Mouse (Mus musculus): Measurements from ENCODE around the gene Nfe2l1. TPM values are rescaled to one million over a fixed set of nuclear protein-coding genes. Genes with fewer than 3 reads are reported as not detected.

Nfe2l1 gene
- polyA plus RNA-seq, 1 experiment from 2014 or later = 68.2 TPM

DNA sequence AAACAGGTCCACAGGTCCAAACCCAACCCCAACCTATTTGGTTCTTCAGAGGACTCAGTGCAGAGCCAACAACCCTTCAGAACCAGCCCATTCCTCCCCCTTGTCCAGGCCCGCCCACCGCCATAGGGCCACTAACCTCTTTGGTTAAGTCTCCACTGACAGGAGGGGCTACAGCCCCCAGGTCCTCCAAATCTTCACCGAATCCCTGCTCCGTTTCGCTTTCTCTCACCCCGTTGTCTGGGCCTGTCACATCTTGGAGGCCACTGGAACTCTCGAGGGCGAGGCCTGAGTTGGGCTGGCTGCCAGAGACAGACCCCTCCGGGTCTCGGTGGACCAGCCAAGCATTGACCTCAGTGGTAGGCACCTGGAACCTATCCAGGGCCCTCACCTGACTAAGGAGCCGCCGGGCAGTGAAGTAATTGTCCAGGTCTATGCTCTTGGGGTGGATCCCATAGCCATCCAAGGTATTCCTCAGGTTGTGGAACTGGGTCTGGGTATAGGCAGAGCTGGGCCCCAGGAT is 2.6 kb downstream of the Nfe2l1 start:
- no peak for ATAC-seq (ENCODE audit: low read depth)
- H3K9ac ChIP-seq (ENCODE audit: low read length) = peak overlapping the region; percentile 29; the same call in 1 of the 2 replicates
- H3K27ac ChIP-seq (ENCODE audit: low read length) = peak overlapping the region; percentile 7
- no peaks in the 10 kb centered on the region for H3K27me3 ChIP-seq (ENCODE audit: control insufficient read depth, insufficient read depth, low read depth, low read length)
- WGBS = 62% methylated on average over 12 of the region's 12 CpGs
- peaks cover 6% of the 10 kb centered on the region for H3K36me3 ChIP-seq (ENCODE audit: control insufficient read depth, insufficient read depth, low read length)
- H3K4me3 ChIP-seq (ENCODE audit: low read length) = peak overlapping the region; percentile 21
- H3K9me3 ChIP-seq (ENCODE audit: control insufficient read depth, low read length) = no peaks in the 10 kb centered on the region
- H3K4me2 ChIP-seq (ENCODE audit: low read depth, low read length) = peak overlapping the region; percentile 43
- peaks cover 63% of the 10 kb centered on the region for H3K4me1 ChIP-seq (replicated peaks; ENCODE audit: control insufficient read depth, insufficient read depth, low read length)

DNA sequence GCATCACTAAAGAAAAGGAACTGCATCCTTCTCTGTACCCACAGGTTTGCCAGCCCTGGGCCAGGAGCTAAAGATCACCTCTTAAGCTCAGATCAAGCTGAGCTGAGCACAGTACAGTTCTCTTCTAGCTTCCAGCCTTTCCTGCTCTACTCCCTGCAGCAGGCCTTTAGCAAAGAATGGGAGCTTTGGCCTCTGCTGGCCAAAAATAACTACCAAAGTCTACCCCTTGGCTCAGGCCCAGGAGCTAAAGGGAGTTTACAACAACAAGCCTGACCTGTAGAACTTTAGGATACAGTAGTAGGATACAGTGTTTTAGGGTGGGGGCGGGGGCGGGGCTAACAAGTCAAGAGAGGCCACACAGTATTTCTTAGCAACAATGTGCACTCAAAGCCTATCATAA is 3.3 kb downstream of the Nfe2l1 start:
- peaks cover 13% of the 10 kb centered on the region for H3K36me3 ChIP-seq (ENCODE audit: control insufficient read depth, insufficient read depth, low read length)
- peak overlapping the region; percentile 21 for H3K4me3 ChIP-seq (ENCODE audit: low read length)
- no peak for ATAC-seq (ENCODE audit: low read depth)
- peak overlapping the region; percentile 43 for H3K4me2 ChIP-seq (ENCODE audit: low read depth, low read length)
- peak overlapping the region; percentile 0; the same call in 1 of the 2 replicates for H3K9ac ChIP-seq (ENCODE audit: low read length)
- H3K27me3 ChIP-seq (ENCODE audit: control insufficient read depth, insufficient read depth, low read depth, low read length) = no peaks in the 10 kb centered on the region
- H3K4me1 ChIP-seq (replicated peaks; ENCODE audit: control insufficient read depth, insufficient read depth, low read length) = peaks cover 63% of the 10 kb centered on the region
- 68% methylated on average over 2 of the region's 2 CpGs for WGBS
- H3K9me3 ChIP-seq (ENCODE audit: control insufficient read depth, low read length) = no peaks in the 10 kb centered on the region
- peak overlapping the region; percentile 28 for H3K27ac ChIP-seq (ENCODE audit: low read length)

DNA sequence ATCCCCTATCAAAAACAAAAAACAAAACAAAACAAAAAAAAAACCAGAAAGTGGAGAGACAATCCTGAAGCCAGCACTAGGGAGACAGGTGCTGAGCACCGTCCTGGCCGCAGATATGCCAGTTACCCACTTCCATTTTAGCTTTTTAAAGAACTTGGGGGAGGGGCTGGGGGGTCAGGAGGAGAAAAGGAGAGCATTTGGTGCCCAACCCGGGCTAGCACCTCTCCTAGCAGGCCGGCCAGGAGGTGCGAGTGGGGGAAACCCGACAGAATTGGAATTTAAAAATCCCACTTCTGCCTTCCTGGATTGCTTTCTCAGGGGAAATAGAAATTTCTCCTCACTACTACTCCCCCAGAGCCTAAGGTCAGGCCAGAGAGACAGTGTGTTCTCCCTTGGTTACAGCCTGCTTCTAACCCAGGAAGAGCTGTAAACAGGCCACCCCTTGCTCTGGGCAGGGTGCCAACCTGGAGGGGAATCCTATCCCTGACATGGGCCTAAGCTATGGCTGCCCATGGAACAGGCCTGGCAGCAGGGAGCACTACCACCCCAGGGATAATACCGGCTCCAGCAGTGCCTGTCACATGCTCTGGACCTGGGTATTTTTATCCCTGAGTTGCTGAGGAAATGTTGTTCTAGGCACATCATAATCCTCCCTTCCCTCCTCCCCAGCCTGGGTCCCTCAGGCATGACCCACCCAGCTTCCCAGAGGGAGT is 4.8 kb downstream of the Nfe2l1 start:
- peaks cover 27% of the 10 kb centered on the region for H3K36me3 ChIP-seq (ENCODE audit: control insufficient read depth, insufficient read depth, low read length)
- no peaks in the 10 kb centered on the region for H3K9me3 ChIP-seq (ENCODE audit: control insufficient read depth, low read length)
- peak overlapping the region; percentile 42; the same call in 1 of the 2 replicates for H3K9ac ChIP-seq (ENCODE audit: low read length)
- H3K27me3 ChIP-seq (ENCODE audit: control insufficient read depth, insufficient read depth, low read depth, low read length) = no peaks in the 10 kb centered on the region
- ATAC-seq (ENCODE audit: low read depth) = no peak
- WGBS = 25% methylated on average over 7 of the region's 7 CpGs
- peak overlapping the region; percentile 95 for H3K4me2 ChIP-seq (ENCODE audit: low read depth, low read length)
- H3K27ac ChIP-seq (ENCODE audit: low read length) = peak overlapping the region; percentile 66
- peaks cover 59% of the 10 kb centered on the region for H3K4me1 ChIP-seq (replicated peaks; ENCODE audit: control insufficient read depth, insufficient read depth, low read length)
- peak overlapping the region; percentile 7 for H3K4me3 ChIP-seq (ENCODE audit: low read length)

DNA sequence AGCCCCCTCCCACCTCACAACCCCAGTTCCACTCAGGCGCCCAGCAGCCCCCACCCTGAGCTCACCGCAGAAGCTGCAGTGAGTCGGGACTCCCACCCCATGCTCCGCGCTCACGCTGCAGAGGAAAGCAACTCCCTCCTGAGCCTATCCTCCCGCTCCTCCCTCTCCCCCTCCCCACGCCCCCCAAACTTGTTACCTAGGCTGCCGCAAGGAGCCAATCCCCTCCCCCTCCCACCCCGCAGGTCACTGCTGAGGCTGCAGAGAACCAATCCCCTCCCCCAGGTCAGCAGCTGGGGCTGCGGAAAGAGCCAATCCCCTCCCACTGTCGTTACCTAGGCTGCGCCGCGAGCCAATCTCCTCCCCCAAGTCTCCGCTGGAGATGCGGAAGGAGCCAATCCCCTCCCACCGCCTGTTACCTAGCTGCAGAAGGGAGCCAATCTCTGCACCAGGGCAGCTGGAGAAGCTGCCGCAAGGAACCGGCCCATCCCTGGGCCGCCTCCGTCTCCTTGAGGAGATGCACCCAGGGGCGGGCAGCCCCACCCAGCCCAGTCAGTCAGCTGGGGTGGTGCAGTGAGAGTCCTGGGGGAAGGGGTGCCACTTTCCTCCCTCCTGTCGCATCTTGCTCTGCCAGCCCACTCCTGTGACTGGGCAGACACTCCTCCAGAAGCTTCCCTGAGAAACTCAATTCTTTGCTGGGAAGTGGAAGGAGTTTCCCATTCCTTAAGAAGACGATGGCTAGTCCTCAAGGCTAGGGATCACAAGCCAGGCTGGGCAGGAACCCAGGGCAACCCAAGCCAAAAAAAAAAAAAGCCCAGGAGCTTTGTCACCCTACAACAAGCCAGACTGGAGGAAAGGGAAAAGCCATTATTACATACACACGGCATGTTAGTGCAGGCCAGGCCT is 5.6 kb downstream of the Nfe2l1 start:
- peak overlapping the region; percentile 66 for H3K27ac ChIP-seq (ENCODE audit: low read length)
- peaks cover 59% of the 10 kb centered on the region for H3K4me1 ChIP-seq (replicated peaks; ENCODE audit: control insufficient read depth, insufficient read depth, low read length)
- H3K4me3 ChIP-seq (ENCODE audit: low read length) = peak overlapping the region; percentile 51
- no peaks in the 10 kb centered on the region for H3K27me3 ChIP-seq (ENCODE audit: control insufficient read depth, insufficient read depth, low read depth, low read length)
- peak overlapping the region; percentile 56 for H3K9ac ChIP-seq (ENCODE audit: low read length)
- peak; percentile 90 for ATAC-seq (ENCODE audit: low read depth)
- H3K36me3 ChIP-seq (ENCODE audit: control insufficient read depth, insufficient read depth, low read length) = peaks cover 35% of the 10 kb centered on the region
- H3K4me2 ChIP-seq (ENCODE audit: low read depth, low read length) = peak overlapping the region; percentile 95
- WGBS = under 1% methylated on average over 26 of the region's 26 CpGs
- no peaks in the 10 kb centered on the region for H3K9me3 ChIP-seq (ENCODE audit: control insufficient read depth, low read length)

DNA sequence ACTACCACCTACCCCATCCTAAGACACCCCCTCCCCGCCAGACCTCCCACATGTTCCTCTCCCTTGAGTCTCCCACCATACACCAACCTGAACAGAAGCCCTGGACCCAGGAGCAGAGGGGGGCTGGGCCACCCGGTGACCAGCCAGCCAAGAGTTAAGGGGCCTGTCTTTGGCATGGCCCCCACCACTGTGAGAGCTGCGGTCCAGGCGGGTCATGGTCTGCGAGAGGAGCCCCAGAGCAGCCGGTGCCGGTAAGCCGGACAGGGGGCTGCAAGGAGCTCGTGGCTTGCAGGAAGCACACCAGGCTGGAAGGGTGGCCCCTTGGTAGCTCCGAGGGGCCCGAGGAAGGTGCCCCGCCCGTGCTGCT is 6.3 kb downstream of the Nfe2l1 start:
- ATAC-seq (ENCODE audit: low read depth) = peak; percentile 5; the same call in 1 of the 2 replicates
- 9% methylated on average over 12 of the region's 13 CpGs for WGBS
- H3K27ac ChIP-seq (ENCODE audit: low read length) = 0 out of 2 replicates have a peak overlapping the region, but pooled peaks have one; percentile 25

DNA sequence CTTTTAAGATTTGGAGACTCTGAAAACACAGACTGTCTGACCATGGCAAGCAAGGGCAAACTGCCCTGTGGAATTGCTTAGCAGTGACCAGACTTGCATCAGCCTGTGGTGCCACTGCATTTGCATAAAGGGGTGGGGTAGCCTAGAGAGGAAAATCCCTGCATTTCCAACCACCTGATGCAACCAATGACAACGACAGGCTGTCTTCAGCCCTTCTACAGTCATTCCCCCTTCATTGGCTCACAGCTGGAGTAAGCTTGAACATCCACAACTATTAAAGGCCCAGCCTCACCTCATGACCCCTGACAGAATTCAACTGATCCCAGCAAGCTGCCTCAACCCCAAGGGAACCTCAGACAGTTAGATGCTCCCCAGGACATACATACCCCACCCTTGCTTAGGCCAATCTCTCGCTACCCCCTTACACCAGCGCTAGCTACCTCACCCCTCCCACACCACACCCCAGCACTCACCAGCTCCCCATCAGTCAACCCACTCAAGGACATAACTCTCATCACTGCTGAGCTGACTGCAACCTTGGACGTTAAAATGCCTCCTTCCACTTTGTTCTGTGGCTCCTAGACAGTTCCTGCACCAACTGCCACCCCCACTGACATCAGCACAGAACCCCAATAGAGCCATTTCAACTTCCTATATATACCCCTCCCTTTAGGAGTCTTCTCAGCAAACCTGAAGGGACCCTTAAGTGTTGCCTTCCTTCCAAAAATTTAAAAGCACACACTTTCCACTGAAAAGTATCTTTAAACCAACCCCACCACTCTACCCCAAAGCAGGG is 6.9 kb downstream of the Nfe2l1 start:
- Histone ChIP-seq H3K27me3 (ENCODE audit: control insufficient read depth, insufficient read depth, low read depth, low read length) (no peaks in the 10 kb centered on the region), H3K4me3 (ENCODE audit: low read length) (no peak overlapping the region), H3K36me3 (ENCODE audit: control insufficient read depth, insufficient read depth, low read length) (peaks cover 38% of the 10 kb centered on the region), H3K9me3 (ENCODE audit: control insufficient read depth, low read length) (no peaks in the 10 kb centered on the region), H3K4me2 (ENCODE audit: low read depth, low read length) (peak overlapping the region; percentile 95; the same call in 1 of the 2 replicates), H3K9ac (ENCODE audit: low read length) (no peak overlapping the region), H3K4me1 (replicated peaks; ENCODE audit: control insufficient read depth, insufficient read depth, low read length) (peaks cover 49% of the 10 kb centered on the region), H3K27ac (ENCODE audit: low read length) (no peak overlapping the region)
- no peak for ATAC-seq (ENCODE audit: low read depth)
- 50% methylated on average over 4 of the region's 4 CpGs for WGBS

More for the DNA sequence above, 6.3 kb downstream of the Nfe2l1 start:
- H3K4me1 ChIP-seq (replicated peaks; ENCODE audit: control insufficient read depth, insufficient read depth, low read length) = peaks cover 54% of the 10 kb centered on the region
- H3K4me2 ChIP-seq (ENCODE audit: low read depth, low read length) = peak overlapping the region; percentile 95
- H3K9ac ChIP-seq (ENCODE audit: low read length) = peak overlapping the region; percentile 56
- no peaks in the 10 kb centered on the region for H3K27me3 ChIP-seq (ENCODE audit: control insufficient read depth, insufficient read depth, low read depth, low read length)
- no peaks in the 10 kb centered on the region for H3K9me3 ChIP-seq (ENCODE audit: control insufficient read depth, low read length)
- peaks cover 37% of the 10 kb centered on the region for H3K36me3 ChIP-seq (ENCODE audit: control insufficient read depth, insufficient read depth, low read length)
- peak overlapping the region; percentile 51 for H3K4me3 ChIP-seq (ENCODE audit: low read length)

DNA sequence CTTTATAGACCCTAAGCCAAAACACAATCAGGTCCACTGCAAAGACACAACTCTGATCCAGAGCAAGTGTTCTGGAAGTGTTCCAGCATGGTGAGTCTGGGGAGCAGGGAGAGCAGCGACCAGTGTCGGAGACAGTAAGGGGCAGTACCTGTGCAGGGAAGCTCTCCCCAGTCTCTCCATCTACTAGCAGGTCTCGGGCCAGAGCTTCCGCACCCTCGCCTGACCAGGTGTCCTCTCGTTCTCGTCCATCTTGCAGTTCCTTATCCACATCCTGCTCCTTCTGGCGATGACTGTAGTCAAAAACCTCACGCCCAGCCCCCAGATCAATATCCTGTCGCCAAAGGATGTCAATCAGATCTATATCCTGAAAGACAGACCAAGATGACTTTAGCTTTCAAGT is 7.8 kb downstream of the Nfe2l1 start:
- WGBS = 88% methylated on average over 10 of the region's 10 CpGs
- ATAC-seq (ENCODE audit: low read depth) = no peak
- no peak overlapping the region for H3K27ac ChIP-seq (ENCODE audit: low read length)
- H3K4me3 ChIP-seq (ENCODE audit: low read length) = no peak overlapping the region
- peaks cover 38% of the 10 kb centered on the region for H3K36me3 ChIP-seq (ENCODE audit: control insufficient read depth, insufficient read depth, low read length)
- peaks cover 40% of the 10 kb centered on the region for H3K4me1 ChIP-seq (replicated peaks; ENCODE audit: control insufficient read depth, insufficient read depth, low read length)
- no peak overlapping the region for H3K4me2 ChIP-seq (ENCODE audit: low read depth, low read length)
- H3K27me3 ChIP-seq (ENCODE audit: control insufficient read depth, insufficient read depth, low read depth, low read length) = no peaks in the 10 kb centered on the region
- H3K9me3 ChIP-seq (ENCODE audit: control insufficient read depth, low read length) = no peaks in the 10 kb centered on the region
- no peak overlapping the region for H3K9ac ChIP-seq (ENCODE audit: low read length)

DNA sequence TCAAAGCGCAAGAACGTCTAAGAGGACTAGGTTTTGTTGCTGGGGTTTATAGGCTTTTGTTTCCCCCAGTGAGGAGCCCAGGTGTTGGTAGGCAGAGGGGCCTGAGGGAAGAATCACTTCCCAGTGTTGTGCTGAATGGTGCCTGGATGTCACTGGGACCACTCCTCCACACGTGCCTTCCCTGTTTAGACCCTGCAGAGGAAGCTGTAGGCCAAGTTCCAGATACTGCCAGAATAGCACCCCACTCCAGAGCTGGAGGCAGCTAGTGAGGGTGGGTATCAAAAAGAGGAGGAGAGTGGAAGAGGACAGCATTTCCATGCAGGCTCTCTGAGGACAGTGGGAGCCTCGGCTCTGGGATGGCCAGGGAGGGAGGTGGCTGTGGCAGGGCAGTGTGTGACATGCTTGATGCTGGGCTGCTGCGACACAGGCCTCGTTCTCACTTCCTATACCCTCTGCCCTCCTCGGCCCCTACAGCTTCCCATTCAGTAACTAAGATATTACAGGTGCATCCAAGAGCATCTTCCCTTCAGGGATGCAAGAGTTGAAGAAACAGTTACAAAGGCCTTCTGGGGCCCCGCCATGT is 11.5 kb downstream of the Nfe2l1 start:
- Histone ChIP-seq H3K4me3 (ENCODE audit: low read length) (no peak overlapping the region), H3K9ac (ENCODE audit: low read length) (no peak overlapping the region), H3K4me2 (ENCODE audit: low read depth, low read length) (no peak overlapping the region), H3K27me3 (ENCODE audit: control insufficient read depth, insufficient read depth, low read depth, low read length) (no peaks in the 10 kb centered on the region), H3K9me3 (ENCODE audit: control insufficient read depth, low read length) (no peaks in the 10 kb centered on the region), H3K36me3 (ENCODE audit: control insufficient read depth, insufficient read depth, low read length) (peaks cover 54% of the 10 kb centered on the region), H3K27ac (ENCODE audit: low read length) (no peak overlapping the region), H3K4me1 (replicated peaks; ENCODE audit: control insufficient read depth, insufficient read depth, low read length) (peaks cover 4% of the 10 kb centered on the region)
- 85% methylated on average over 8 of the region's 8 CpGs for WGBS
- ATAC-seq (ENCODE audit: low read depth) = no peak

Data from lung, embryonic 16.5 days (tissue).